12 mouse cellular contexts compared by ENCODE assay signal in the genomic region with DNA sequence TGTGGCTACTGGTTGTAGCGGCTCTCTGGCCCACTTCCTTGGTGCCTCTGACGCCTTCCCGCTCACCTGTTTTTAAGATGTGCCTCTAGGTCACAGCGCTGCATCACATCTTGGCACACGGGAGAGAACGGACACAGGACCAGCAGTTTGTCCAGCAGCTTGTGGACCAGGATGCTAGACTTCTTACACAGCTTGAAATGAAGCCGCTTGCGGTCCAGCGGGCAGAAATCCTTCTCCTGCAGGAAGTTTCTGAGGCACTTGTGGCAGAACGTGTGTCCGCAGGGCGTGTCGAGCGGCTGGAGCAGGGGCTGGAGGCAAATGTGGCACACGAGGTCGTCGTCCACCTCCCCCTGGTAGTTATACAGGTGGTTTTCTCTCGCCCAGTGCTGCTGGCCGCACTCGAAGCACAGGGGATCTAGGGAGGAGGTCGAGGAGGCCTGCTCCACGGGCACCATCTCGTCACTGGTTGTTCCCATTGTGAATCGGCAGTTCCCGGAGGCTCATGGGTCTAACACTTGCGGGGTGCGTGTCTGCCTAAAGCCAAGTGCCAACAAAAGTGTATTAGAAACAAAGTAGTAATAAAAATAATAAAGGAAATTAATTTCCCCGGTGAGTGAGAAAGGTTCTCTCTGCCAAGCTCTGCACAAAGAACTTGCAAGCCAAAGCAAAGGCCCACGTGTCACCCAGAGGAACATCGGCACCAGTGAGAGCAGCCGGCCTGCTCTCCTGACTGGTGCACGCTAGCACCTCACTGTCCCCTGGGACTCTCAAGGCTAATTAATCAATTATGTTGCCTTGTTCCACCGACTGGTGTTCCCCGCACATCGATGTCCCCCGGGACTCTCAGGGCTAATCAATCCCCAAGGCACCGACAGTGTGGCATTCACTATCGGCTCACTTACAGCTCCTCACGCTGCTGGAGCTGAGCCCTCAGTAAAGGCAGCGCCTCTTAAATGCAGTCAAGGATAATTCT. TPM values are rescaled to one million over a fixed set of nuclear protein-coding genes. Genes with fewer than 3 reads are reported as not detected.
DNase-seq lines count a peak whose midpoint lies in the region; ATAC-seq and TF ChIP-seq lines count a peak whose summit lies in the region.
"Had no signal": no experiment of that assay in that cellular context is flagged by ENCODE, and none has a peak within 500 bp of the region (broad histone marks: within the 10 kb centered on the region; RNA-seq: fewer than 3 reads in every experiment).

No protein-coding gene starts in this region.

- H3K4me2 ChIP-seq in embryonic facial prominence, embryonic 15.5 days (replicated peaks), result no peak overlapping the region
- 0 out of 2 replicates have a peak overlapping the region, but pooled peaks have one; percentile 9 for H3K4me2 ChIP-seq in neural tube, embryonic 13.5 days
- H3K4me2 ChIP-seq: intestine, embryonic 15.5 days; liver, embryonic 15.5 days; stomach, embryonic 15.5 days had no signal

- H3K36me3 ChIP-seq in kidney, adult 2 months (ENCODE audit: control insufficient read depth, insufficient read depth, low read length), result 0 out of 2 replicates have a peak, but pooled peaks cover 3% of the 10 kb centered on the region
- peaks cover 9% of the 10 kb centered on the region for H3K36me3 ChIP-seq in embryonic facial prominence, embryonic 15.5 days
- H3K36me3 ChIP-seq in neural tube, embryonic 13.5 days, result no peaks in the 10 kb centered on the region
- H3K36me3 ChIP-seq: intestine, embryonic 15.5 days had no signal

- H3K4me1 ChIP-seq in kidney, adult 2 months (ENCODE audit: control insufficient read depth, insufficient read depth, low read length), result 0 out of 2 replicates have a peak, but pooled peaks cover 5% of the 10 kb centered on the region
- H3K4me1 ChIP-seq in embryonic facial prominence, embryonic 15.5 days, result peaks cover 25% of the 10 kb centered on the region
- peaks cover 48% of the 10 kb centered on the region for H3K4me1 ChIP-seq in neural tube, embryonic 13.5 days (replicated peaks)
- H3K4me1 ChIP-seq in lung, adult 2 months (ENCODE audit: control insufficient read depth, insufficient read depth, low read length), result peaks cover 41% of the 10 kb centered on the region

- no peak overlapping the region for H3K4me3 ChIP-seq in kidney, adult 2 months (ENCODE audit: insufficient read depth, low read depth, low read length)
- no peak overlapping the region for H3K4me3 ChIP-seq in embryonic facial prominence, embryonic 15.5 days (replicated peaks)
- H3K4me3 ChIP-seq in neural tube, embryonic 13.5 days, result no peak overlapping the region
- H3K4me3 ChIP-seq in lung, adult 2 months (replicated peaks; ENCODE audit: extremely low read depth, low read depth, low read length), result no peak overlapping the region
- H3K4me3 ChIP-seq: intestine, embryonic 15.5 days; limb, embryonic 10.5 days; liver, embryonic 15.5 days; stomach, embryonic 15.5 days had no signal

- no peaks in the 10 kb centered on the region for H3K9me3 ChIP-seq in embryonic facial prominence, embryonic 15.5 days (replicated peaks)
- no peaks in the 10 kb centered on the region for H3K9me3 ChIP-seq in neural tube, embryonic 13.5 days
- H3K9me3 ChIP-seq: intestine, embryonic 15.5 days; limb, embryonic 10.5 days; liver, embryonic 15.5 days; stomach, embryonic 15.5 days had no signal

- WGBS in kidney, adult 2 months, result 74% methylated on average over 40 of the region's 40 CpGs
- WGBS in embryonic facial prominence, embryonic 15.5 days, result 83% methylated on average over 40 of the region's 40 CpGs
- WGBS in neural tube, embryonic 13.5 days, result 54% methylated on average over 40 of the region's 40 CpGs
- 76% methylated on average over 40 of the region's 40 CpGs for WGBS in lung, adult 2 months

- TF ChIP-seq POLR2A in kidney, adult 2 months (IDR thresholded peaks at IDR 0.05; ENCODE audit: low read depth, low read length), result no peak
- TF ChIP-seq POLR2A in lung, adult 2 months (IDR thresholded peaks at IDR 0.05; ENCODE audit: borderline replicate concordance, extremely low read depth, low read depth, low read length), result no peak

- no peak overlapping the region for H3K27ac ChIP-seq in kidney, adult 2 months (ENCODE audit: insufficient read depth, low read depth, low read length)
- no peak overlapping the region for H3K27ac ChIP-seq in embryonic facial prominence, embryonic 15.5 days (replicated peaks)
- peak overlapping the region; percentile 72 for H3K27ac ChIP-seq in neural tube, embryonic 13.5 days (replicated peaks)
- H3K27ac ChIP-seq: intestine, embryonic 15.5 days; limb, embryonic 10.5 days; liver, embryonic 15.5 days; stomach, embryonic 15.5 days had no signal

- DNase-seq in cerebellum, adult 9-11 months, result peak; percentile 60
- DNase-seq in kidney, adult 2 months, result peak; percentile 26
- DNase-seq in kidney, postnatal 36 days, result no peak
- no peak for DNase-seq in urinary bladder, postnatal 14 days (ENCODE audit: low spot score)
- DNase-seq in lung, adult 2 months, result no peak

- no peak overlapping the region for H3K9ac ChIP-seq in embryonic facial prominence, embryonic 15.5 days
- 0 out of 2 replicates have a peak overlapping the region, but pooled peaks have one; percentile 10 for H3K9ac ChIP-seq in neural tube, embryonic 13.5 days
- H3K9ac ChIP-seq: intestine, embryonic 15.5 days; liver, embryonic 15.5 days; stomach, embryonic 15.5 days had no signal

- no peaks in the 10 kb centered on the region for H3K27me3 ChIP-seq in kidney, adult 2 months (replicated peaks; ENCODE audit: control insufficient read depth, insufficient read depth, low read length)
- no peaks in the 10 kb centered on the region for H3K27me3 ChIP-seq in embryonic facial prominence, embryonic 15.5 days
- no peaks in the 10 kb centered on the region for H3K27me3 ChIP-seq in neural tube, embryonic 13.5 days
- H3K27me3 ChIP-seq: intestine, embryonic 15.5 days; liver, embryonic 15.5 days; stomach, embryonic 15.5 days had no signal

- ATAC-seq in cerebellum, adult (ENCODE audit: insufficient number of reproducible peaks, low FRiP score, low TSS enrichment), result no peak
- ATAC-seq in embryonic facial prominence, embryonic 15.5 days (ENCODE audit: insufficient number of reproducible peaks, low FRiP score, low TSS enrichment, low read depth), result peak; percentile 48; the same call in 1 of the 2 replicates
- ATAC-seq in neural tube, embryonic 13.5 days (ENCODE audit: low read depth), result peak; percentile 57
- ATAC-seq: intestine, embryonic 15.5 days had no signal

- no peak for TF ChIP-seq CTCF in kidney, adult 2 months (conservative IDR thresholded peaks at IDR 0.05; ENCODE audit: insufficient read depth, insufficient read length, low read depth, low read length)
- TF ChIP-seq CTCF in lung, adult 2 months (IDR thresholded peaks at IDR 0.05; ENCODE audit: insufficient read depth, low read length), result no peak

RNA-seq across cellular contexts. Expression of a gene that starts 34.1 kb away (rescaled TPM):
- 24.1 TPM in 2 replicates for polyA plus RNA-seq in kidney, adult 2 months (2012; rRNA removed)
- 14.8 and 17.2 TPM in 2 replicates for polyA plus RNA-seq in embryonic facial prominence, embryonic 15.5 days (2015; fragmentation: Nextera tagmentation; extraction: Ambion mirVana)
- polyA plus RNA-seq in neural tube, embryonic 13.5 days (2015; fragmentation: Nextera tagmentation; extraction: Ambion mirVana), result 6.9 and 7.4 TPM in 2 replicates
- 57.3 and 80.7 TPM in 2 replicates for polyA plus RNA-seq in lung, adult 2 months (2012; rRNA removed)

RNA-seq across cellular contexts. Expression of a gene that starts 34.6 kb away (rescaled TPM):
- 44.8 and 55.9 TPM in 2 replicates for polyA plus RNA-seq in kidney, adult 2 months (2012; rRNA removed)
- 139 and 142 TPM in 2 replicates for polyA plus RNA-seq in embryonic facial prominence, embryonic 15.5 days (2015; fragmentation: Nextera tagmentation; extraction: Ambion mirVana)
- 94.7 and 109 TPM in 2 replicates for polyA plus RNA-seq in neural tube, embryonic 13.5 days (2015; fragmentation: Nextera tagmentation; extraction: Ambion mirVana)
- 31.6 and 36.8 TPM in 2 replicates for polyA plus RNA-seq in lung, adult 2 months (2012; rRNA removed)

Comparison
In these comparisons a context has a peak if more than half of its experiments do, and no peak if none do; other contexts are left out.
1. DNase-seq: peak in cerebellum, adult 9-11 months (single experiment) and kidney, adult 2 months (single experiment); none in kidney, postnatal 36 days (0 of 2), urinary bladder, postnatal 14 days (single experiment) and lung, adult 2 months (single experiment).